Mouse (Mus musculus): ENCODE measurements around the gene Agap2. TPM values are rescaled to one million over a fixed set of nuclear protein-coding genes. Genes with fewer than 3 reads are reported as not detected.

Gene Agap2
- polyA plus RNA-seq, 1 experiment from 2014 or later = 0.04 TPM

- Histone ChIP-seq H3K36me3 (ENCODE audit: insufficient read depth, low read length) (peaks cover 25% of the 10 kb centered on the region), H3K4me1 (ENCODE audit: insufficient read depth, low read length) (no peaks in the 10 kb centered on the region), H3K9ac (replicated peaks; ENCODE audit: low read length) (no peak overlapping the region), H3K4me3 (ENCODE audit: low read length) (no peak overlapping the region), H3K9me3 (ENCODE audit: low read length) (no peaks in the 10 kb centered on the region), H3K27me3 (ENCODE audit: insufficient read depth, low read length) (no peaks in the 10 kb centered on the region), H3K27ac (ENCODE audit: low read length) (no peak overlapping the region), H3K4me2 (replicated peaks; ENCODE audit: low read depth, low read length) (no peak overlapping the region)
- no peak for ATAC-seq (ENCODE audit: low FRiP score, low TSS enrichment)
- WGBS = 90% methylated on average over 10 of the region's 10 CpGs
Measured at GRCm38 (mm10) chr10:127099191-127099590, 24.1 kb downstream of the Agap2 start.

- H3K9me3 ChIP-seq (ENCODE audit: low read length) = no peaks in the 10 kb centered on the region
- H3K4me3 ChIP-seq (ENCODE audit: low read length) = no peak overlapping the region
- no peak overlapping the region for H3K4me2 ChIP-seq (replicated peaks; ENCODE audit: low read depth, low read length)
- H3K36me3 ChIP-seq (ENCODE audit: insufficient read depth, low read length) = peaks cover 25% of the 10 kb centered on the region
- ATAC-seq (ENCODE audit: low FRiP score, low TSS enrichment) = no peak
- 88% methylated on average over 15 of the region's 15 CpGs for WGBS
- H3K27me3 ChIP-seq (ENCODE audit: insufficient read depth, low read length) = no peaks in the 10 kb centered on the region
- H3K27ac ChIP-seq (ENCODE audit: low read length) = no peak overlapping the region
- no peak overlapping the region for H3K9ac ChIP-seq (replicated peaks; ENCODE audit: low read length)
- no peaks in the 10 kb centered on the region for H3K4me1 ChIP-seq (ENCODE audit: insufficient read depth, low read length)
Measured at GRCm38 (mm10) chr10:127099868-127100267, 24.8 kb downstream of the Agap2 start.

- Histone ChIP-seq H3K9me3 (ENCODE audit: low read length) (no peaks in the 10 kb centered on the region), H3K27ac (ENCODE audit: low read length) (no peak overlapping the region), H3K36me3 (ENCODE audit: insufficient read depth, low read length) (peaks cover 23% of the 10 kb centered on the region), H3K4me3 (ENCODE audit: low read length) (no peak overlapping the region), H3K4me1 (ENCODE audit: insufficient read depth, low read length) (no peaks in the 10 kb centered on the region), H3K4me2 (replicated peaks; ENCODE audit: low read depth, low read length) (no peak overlapping the region), H3K27me3 (ENCODE audit: insufficient read depth, low read length) (no peaks in the 10 kb centered on the region), H3K9ac (replicated peaks; ENCODE audit: low read length) (no peak overlapping the region)
- ATAC-seq (ENCODE audit: low FRiP score, low TSS enrichment) = no peak
- 77% methylated on average over 8 of the region's 8 CpGs for WGBS
Measured at GRCm38 (mm10) chr10:127100414-127100813, 25.3 kb downstream of the Agap2 start.

- WGBS = 81% methylated on average over 6 of the region's 6 CpGs
- Histone ChIP-seq H3K4me3 (ENCODE audit: low read length) (no peak overlapping the region), H3K9me3 (ENCODE audit: low read length) (no peaks in the 10 kb centered on the region), H3K27ac (ENCODE audit: low read length) (no peak overlapping the region), H3K36me3 (ENCODE audit: insufficient read depth, low read length) (peaks cover 16% of the 10 kb centered on the region), H3K4me1 (ENCODE audit: insufficient read depth, low read length) (no peaks in the 10 kb centered on the region), H3K9ac (replicated peaks; ENCODE audit: low read length) (no peak overlapping the region), H3K27me3 (ENCODE audit: insufficient read depth, low read length) (no peaks in the 10 kb centered on the region), H3K4me2 (replicated peaks; ENCODE audit: low read depth, low read length) (no peak overlapping the region)
- ATAC-seq (ENCODE audit: low FRiP score, low TSS enrichment) = no peak
Measured at GRCm38 (mm10) chr10:127101151-127101550, 26.1 kb downstream of the Agap2 start.

- 79% methylated on average over 7 of the region's 7 CpGs for whole genome bisulfite sequencing
- H3K9ac ChIP-seq (replicated peaks; ENCODE audit: low read length) = no peak overlapping the region
- no peaks in the 10 kb centered on the region for H3K9me3 ChIP-seq (ENCODE audit: low read length)
- H3K4me3 ChIP-seq (ENCODE audit: low read length) = no peak overlapping the region
- H3K36me3 ChIP-seq (ENCODE audit: insufficient read depth, low read length) = peaks cover 15% of the 10 kb centered on the region
- no peak for ATAC-seq (ENCODE audit: low FRiP score, low TSS enrichment)
- no peaks in the 10 kb centered on the region for H3K27me3 ChIP-seq (ENCODE audit: insufficient read depth, low read length)
- no peak overlapping the region for H3K4me2 ChIP-seq (replicated peaks; ENCODE audit: low read depth, low read length)
- no peak overlapping the region for H3K27ac ChIP-seq (ENCODE audit: low read length)
- no peaks in the 10 kb centered on the region for H3K4me1 ChIP-seq (ENCODE audit: insufficient read depth, low read length)
Measured at GRCm38 (mm10) chr10:127103631-127104030, 28.5 kb downstream of the Agap2 start.

- no peaks in the 10 kb centered on the region for H3K4me1 ChIP-seq (ENCODE audit: insufficient read depth, low read length)
- H3K4me3 ChIP-seq (ENCODE audit: low read length) = no peak overlapping the region
- peaks cover 5% of the 10 kb centered on the region; the same call in 1 of the 2 replicates for H3K36me3 ChIP-seq (ENCODE audit: insufficient read depth, low read length)
- H3K27me3 ChIP-seq (ENCODE audit: insufficient read depth, low read length) = no peaks in the 10 kb centered on the region
- H3K27ac ChIP-seq (ENCODE audit: low read length) = no peak overlapping the region
- no peak overlapping the region for H3K9ac ChIP-seq (replicated peaks; ENCODE audit: low read length)
- H3K9me3 ChIP-seq (ENCODE audit: low read length) = no peaks in the 10 kb centered on the region
- 85% methylated on average over 16 of the region's 16 CpGs for WGBS
- H3K4me2 ChIP-seq (replicated peaks; ENCODE audit: low read depth, low read length) = no peak overlapping the region
- no peak for ATAC-seq (ENCODE audit: low FRiP score, low TSS enrichment)
Measured at GRCm38 (mm10) chr10:127107563-127108261, 32.6 kb downstream of the Agap2 start.

GRCm38 (mm10) chr10:127108262-127108583 lies 33.1 kb downstream of the Agap2 start:
- 72% methylated on average over 3 of the region's 3 CpGs for WGBS
- Histone ChIP-seq H3K36me3 (ENCODE audit: insufficient read depth, low read length) (peaks cover 5% of the 10 kb centered on the region; the same call in 1 of the 2 replicates), H3K4me3 (ENCODE audit: low read length) (no peak overlapping the region), H3K27ac (ENCODE audit: low read length) (no peak overlapping the region), H3K4me1 (ENCODE audit: insufficient read depth, low read length) (no peaks in the 10 kb centered on the region), H3K9ac (replicated peaks; ENCODE audit: low read length) (no peak overlapping the region), H3K27me3 (ENCODE audit: insufficient read depth, low read length) (no peaks in the 10 kb centered on the region), H3K9me3 (ENCODE audit: low read length) (no peaks in the 10 kb centered on the region), H3K4me2 (replicated peaks; ENCODE audit: low read depth, low read length) (no peak overlapping the region)
- no peak for ATAC-seq (ENCODE audit: low FRiP score, low TSS enrichment)

GRCm38 (mm10) chr10:127111001-127111887 lies 36.2 kb downstream of the Agap2 start:
- Histone ChIP-seq H3K36me3 (ENCODE audit: insufficient read depth, low read length) (peaks cover 9% of the 10 kb centered on the region; the same call in 1 of the 2 replicates), H3K9ac (replicated peaks; ENCODE audit: low read length) (no peak overlapping the region), H3K4me3 (ENCODE audit: low read length) (no peak overlapping the region), H3K27me3 (ENCODE audit: insufficient read depth, low read length) (no peaks in the 10 kb centered on the region), H3K4me2 (replicated peaks; ENCODE audit: low read depth, low read length) (no peak overlapping the region), H3K27ac (ENCODE audit: low read length) (no peak overlapping the region), H3K4me1 (ENCODE audit: insufficient read depth, low read length) (no peaks in the 10 kb centered on the region), H3K9me3 (ENCODE audit: low read length) (no peaks in the 10 kb centered on the region)
- no peak for ATAC-seq (ENCODE audit: low FRiP score, low TSS enrichment)
- WGBS = 89% methylated on average over 15 of the region's 15 CpGs

- H3K4me2 ChIP-seq (replicated peaks; ENCODE audit: low read depth, low read length) = no peak overlapping the region
- no peaks in the 10 kb centered on the region for H3K9me3 ChIP-seq (ENCODE audit: low read length)
- WGBS = 85% methylated on average over 11 of the region's 11 CpGs
- peaks cover 23% of the 10 kb centered on the region for H3K36me3 ChIP-seq (ENCODE audit: insufficient read depth, low read length)
- ATAC-seq (ENCODE audit: low FRiP score, low TSS enrichment) = no peak
- H3K4me1 ChIP-seq (ENCODE audit: insufficient read depth, low read length) = no peaks in the 10 kb centered on the region
- H3K27ac ChIP-seq (ENCODE audit: low read length) = no peak overlapping the region
- no peaks in the 10 kb centered on the region for H3K27me3 ChIP-seq (ENCODE audit: insufficient read depth, low read length)
- H3K9ac ChIP-seq (replicated peaks; ENCODE audit: low read length) = no peak overlapping the region
- H3K4me3 ChIP-seq (ENCODE audit: low read length) = no peak overlapping the region
Measured at GRCm38 (mm10) chr10:127114408-127114807, 39.3 kb downstream of the Agap2 start.

GRCm38 (mm10) chr10:127115068-127115467 lies 40.0 kb downstream of the Agap2 start:
- 85% methylated on average over 2 of the region's 2 CpGs for WGBS
- ATAC-seq (ENCODE audit: low FRiP score, low TSS enrichment) = no peak
- H3K4me2 ChIP-seq (replicated peaks; ENCODE audit: low read depth, low read length) = no peak overlapping the region

More at GRCm38 (mm10) chr10:127115068-127115467, 40.0 kb downstream of the Agap2 start:
- no peak overlapping the region for H3K4me3 ChIP-seq (ENCODE audit: low read length)
- H3K4me1 ChIP-seq (ENCODE audit: insufficient read depth, low read length) = 0 out of 2 replicates have a peak, but pooled peaks cover 4% of the 10 kb centered on the region
- H3K27ac ChIP-seq (ENCODE audit: low read length) = no peak overlapping the region
- H3K9ac ChIP-seq (replicated peaks; ENCODE audit: low read length) = no peak overlapping the region
- peaks cover 24% of the 10 kb centered on the region for H3K36me3 ChIP-seq (ENCODE audit: insufficient read depth, low read length)
- no peaks in the 10 kb centered on the region for H3K27me3 ChIP-seq (ENCODE audit: insufficient read depth, low read length)
- H3K9me3 ChIP-seq (ENCODE audit: low read length) = no peaks in the 10 kb centered on the region

Measured in kidney, embryonic 16.5 days (tissue).